In genomic region chr5:144694161-144694560, GRCm38 (mm10) we compare ENCODE assay signal across 10 mouse cellular contexts.
A peak's percentile ranks its signal among the peaks of the same experiment; 100 is the strongest.
DNase-seq lines count a peak whose midpoint lies in the region; ATAC-seq and TF ChIP-seq lines count a peak whose summit lies in the region.
"Had no signal": no experiment of that assay in that cellular context is flagged by ENCODE, and none has a peak within 500 bp of the region (broad histone marks: within the 10 kb centered on the region; RNA-seq: fewer than 3 reads in every experiment).

No protein-coding gene starts in this region.

- DNase-seq in hindbrain, embryonic 11.5 days (ENCODE audit: low spot score) = peak; percentile 30
- DNase-seq in midbrain, embryonic 11.5 days (ENCODE audit: low spot score, missing footprints) = peak; percentile 64
- DNase-seq in Patski (ENCODE audit: low read depth, low spot score) = no peak
- DNase-seq in retina, postnatal 1 day = peak; percentile 38
- DNase-seq in heart, adult 18-20 months = no peak
- no peak for DNase-seq in spleen, adult 12 weeks (ENCODE audit: low spot score)

- H3K27me3 ChIP-seq in hindbrain, embryonic 11.5 days (ENCODE audit: control insufficient read depth, insufficient read depth, low read length) = no peaks in the 10 kb centered on the region
- H3K27me3 ChIP-seq in hindbrain, embryonic 12.5 days = no peaks in the 10 kb centered on the region
- H3K27me3 ChIP-seq in midbrain, embryonic 11.5 days (ENCODE audit: control insufficient read depth, insufficient read depth, low read length) = no peaks in the 10 kb centered on the region
- no peaks in the 10 kb centered on the region for H3K27me3 ChIP-seq in midbrain, embryonic 16.5 days (ENCODE audit: control insufficient read depth, insufficient read depth, low read depth, low read length)
- peaks cover 14% of the 10 kb centered on the region for H3K27me3 ChIP-seq in Patski
- H3K27me3 ChIP-seq: heart, embryonic 13.5 days had no signal

- H3K36me3 ChIP-seq in hindbrain, embryonic 11.5 days (ENCODE audit: control insufficient read depth, insufficient read depth, low read length) = no peaks in the 10 kb centered on the region
- no peaks in the 10 kb centered on the region for H3K36me3 ChIP-seq in hindbrain, embryonic 12.5 days
- H3K36me3 ChIP-seq in midbrain, embryonic 11.5 days (ENCODE audit: control insufficient read depth, insufficient read depth, low read length) = no peaks in the 10 kb centered on the region
- no peaks in the 10 kb centered on the region for H3K36me3 ChIP-seq in midbrain, embryonic 16.5 days (ENCODE audit: control insufficient read depth, insufficient read depth, low read length)
- H3K36me3 ChIP-seq: embryonic facial prominence, embryonic 15.5 days; heart, embryonic 13.5 days had no signal

- peak; percentile 45 for TF ChIP-seq CTCF in Patski (IDR thresholded peaks at IDR 0.05)

- no peak overlapping the region for H3K27ac ChIP-seq in hindbrain, embryonic 11.5 days (ENCODE audit: low read depth, low read length)
- no peak overlapping the region for H3K27ac ChIP-seq in hindbrain, embryonic 12.5 days
- H3K27ac ChIP-seq in midbrain, embryonic 11.5 days (ENCODE audit: low read depth, low read length) = no peak overlapping the region
- H3K27ac ChIP-seq in midbrain, embryonic 16.5 days (ENCODE audit: low read length) = no peak overlapping the region
- H3K27ac ChIP-seq: embryonic facial prominence, embryonic 15.5 days; heart, embryonic 13.5 days had no signal

- in situ Hi-C loops in Patski (cut with MboI; ENCODE audit: low pct_unique_long_range_greater_than_20kb) = no loop called here

- H3K4me2 ChIP-seq in hindbrain, embryonic 11.5 days (replicated peaks; ENCODE audit: low read depth, low read length) = no peak overlapping the region
- no peak overlapping the region for H3K4me2 ChIP-seq in hindbrain, embryonic 12.5 days (replicated peaks)
- no peak overlapping the region for H3K4me2 ChIP-seq in midbrain, embryonic 11.5 days
- no peak overlapping the region for H3K4me2 ChIP-seq in midbrain, embryonic 16.5 days (ENCODE audit: low read length)
- H3K4me2 ChIP-seq: embryonic facial prominence, embryonic 15.5 days; heart, embryonic 13.5 days had no signal

- H3K4me3 ChIP-seq in hindbrain, embryonic 11.5 days (ENCODE audit: low read depth, low read length) = no peak overlapping the region
- H3K4me3 ChIP-seq in hindbrain, embryonic 12.5 days = no peak overlapping the region
- H3K4me3 ChIP-seq in midbrain, embryonic 11.5 days (ENCODE audit: low read depth, low read length) = no peak overlapping the region
- H3K4me3 ChIP-seq in midbrain, embryonic 16.5 days (ENCODE audit: low read depth, low read length) = no peak overlapping the region
- H3K4me3 ChIP-seq: embryonic facial prominence, embryonic 15.5 days; heart, embryonic 13.5 days had no signal

- CTCF ChIA-PET in Patski (lab: Charles Lee) = interaction anchor here (1.4 kb wide), 1 partner anchor 8 kb away, joined by 4 read pairs; no protein-coding TSS in a partner anchor

- no peaks in the 10 kb centered on the region for H3K9me3 ChIP-seq in hindbrain, embryonic 11.5 days (ENCODE audit: control insufficient read depth, low read length)
- H3K9me3 ChIP-seq in hindbrain, embryonic 12.5 days (replicated peaks) = no peaks in the 10 kb centered on the region
- H3K9me3 ChIP-seq in midbrain, embryonic 11.5 days (ENCODE audit: control insufficient read depth, low read length) = no peaks in the 10 kb centered on the region
- H3K9me3 ChIP-seq in midbrain, embryonic 16.5 days (replicated peaks; ENCODE audit: control insufficient read depth, low read length, poor library complexity, severe bottlenecking) = no peaks in the 10 kb centered on the region
- H3K9me3 ChIP-seq: embryonic facial prominence, embryonic 15.5 days; heart, embryonic 13.5 days had no signal

- WGBS in hindbrain, embryonic 11.5 days = 77% methylated on average over 4 of the region's 4 CpGs
- 82% methylated on average over 4 of the region's 4 CpGs for WGBS in hindbrain, embryonic 12.5 days
- WGBS in midbrain, embryonic 11.5 days = 83% methylated on average over 4 of the region's 4 CpGs
- 83% methylated on average over 4 of the region's 4 CpGs for WGBS in midbrain, embryonic 16.5 days

- H3K9ac ChIP-seq in hindbrain, embryonic 11.5 days (ENCODE audit: low read depth, low read length) = no peak overlapping the region
- H3K9ac ChIP-seq in hindbrain, embryonic 12.5 days = no peak overlapping the region
- no peak overlapping the region for H3K9ac ChIP-seq in midbrain, embryonic 11.5 days (ENCODE audit: low read length)
- no peak overlapping the region for H3K9ac ChIP-seq in midbrain, embryonic 16.5 days (ENCODE audit: low read depth, low read length)
- H3K9ac ChIP-seq: embryonic facial prominence, embryonic 15.5 days; heart, embryonic 13.5 days had no signal

- peaks cover 3% of the 10 kb centered on the region; the same call in 1 of the 2 replicates for H3K4me1 ChIP-seq in hindbrain, embryonic 11.5 days (replicated peaks; ENCODE audit: control insufficient read depth, insufficient read depth, low read length)
- peaks cover 21% of the 10 kb centered on the region for H3K4me1 ChIP-seq in hindbrain, embryonic 12.5 days
- peaks cover 4% of the 10 kb centered on the region for H3K4me1 ChIP-seq in midbrain, embryonic 11.5 days (ENCODE audit: control insufficient read depth, insufficient read depth, low read length)
- peaks cover 18% of the 10 kb centered on the region for H3K4me1 ChIP-seq in midbrain, embryonic 16.5 days (ENCODE audit: control insufficient read depth, insufficient read depth, low read length)
- H3K4me1 ChIP-seq: heart, embryonic 13.5 days had no signal

- no peak for ATAC-seq in hindbrain, embryonic 11.5 days (ENCODE audit: low FRiP score)
- no peak for ATAC-seq in hindbrain, embryonic 12.5 days (ENCODE audit: low FRiP score)
- ATAC-seq in midbrain, embryonic 11.5 days (ENCODE audit: low FRiP score) = no peak
- ATAC-seq in midbrain, embryonic 16.5 days = no peak
- no peak for ATAC-seq in Patski

- POLR2A ChIA-PET in Patski (lab: Charles Lee) = no interaction called here

Comparison
In these comparisons a context has a peak if more than half of its experiments do, and no peak if none do; other contexts are left out.
1. DNase-seq: peak in hindbrain, embryonic 11.5 days (single experiment), midbrain, embryonic 11.5 days (single experiment) and retina, postnatal 1 day (single experiment); none in Patski (single experiment), heart, adult 18-20 months (0 of 2) and spleen, adult 12 weeks (single experiment).